Mouse (Mus musculus) heart, postnatal 0 days (tissue): ENCODE results near the gene Suv39h1.

Source experiments
- CTCF ChIP-seq: IDR thresholded peaks from 2 replicates; pipeline ENCODE4 v1.5.1; 2016; ENCODE audit warnings: antibody characterized with exemption, control low read depth, low read depth
- EP300 ChIP-seq: IDR thresholded peaks from 2 replicates; pipeline ENCODE4 v1.6.1; 2016; ENCODE audit warnings: antibody characterized with exemption, low read depth

GRCm38 (mm10) chrX:8013157-8013556 is 61.4 kb downstream of the Suv39h1 start:
- TF ChIP-seq CTCF (no peak), EP300 (no peak)
